Mouse (Mus musculus) retina, postnatal 1 day (tissue): ENCODE data around the gene Tom1l2.

Experiments
- DNase-seq: peaks from one replicate; pipeline ENCODE4 v3.0.0-alpha.2; 2012

Gene Tom1l2

GRCm38 (mm10) chr11:60197998-60198619, 154.6 kb downstream of the Tom1l2 start:
- DNase-seq: no peak

- DNase-seq: no peak
Observed at GRCm38 (mm10) chr11:60196344-60196743, 156.4 kb downstream of the Tom1l2 start.

GRCm38 (mm10) chr11:60195108-60195507, 157.6 kb downstream of the Tom1l2 start:
- peak; percentile 55 for DNase-seq

DNA sequence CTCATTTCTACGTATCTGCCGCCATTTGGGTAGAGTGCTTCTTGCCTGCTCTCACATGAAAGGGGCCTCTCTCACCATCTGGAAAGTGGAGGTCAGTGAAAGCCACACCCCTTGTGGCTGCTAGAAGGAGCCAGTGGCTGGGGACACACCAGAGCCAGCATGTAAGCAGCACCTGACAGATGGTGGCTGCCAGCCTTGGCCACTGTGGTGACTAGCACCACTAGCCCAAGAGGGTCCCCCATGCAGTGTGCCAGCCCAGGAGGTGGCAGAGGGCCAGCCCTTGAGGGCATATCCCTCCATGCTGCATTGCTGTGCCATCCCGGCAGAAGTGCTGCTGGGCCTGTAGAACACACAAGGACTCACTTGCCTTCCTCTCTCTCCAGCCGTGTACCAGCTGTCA, 159.1 kb downstream of the Tom1l2 start:
- DNase-seq: peak; percentile 37

DNA sequence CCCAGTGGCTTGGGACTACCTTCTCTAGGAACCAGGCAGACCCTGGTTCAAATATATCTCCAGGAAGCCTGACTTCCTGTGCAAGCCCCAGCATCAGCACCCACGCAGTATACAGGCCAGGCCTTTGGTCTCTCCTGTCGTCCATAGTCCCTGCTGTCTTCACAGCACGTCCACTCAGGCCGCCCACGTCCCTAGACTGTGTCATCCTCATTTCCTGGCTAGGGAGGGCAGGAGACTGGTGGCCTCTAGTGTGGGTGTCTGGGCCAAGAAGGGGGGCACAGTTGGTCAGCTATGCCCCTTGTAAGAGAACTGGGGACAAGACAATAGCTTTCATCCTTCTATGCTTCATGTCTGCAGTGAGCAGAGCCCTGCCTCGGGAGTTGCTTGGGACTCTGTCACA, 160.2 kb downstream of the Tom1l2 start:
- DNase-seq: no peak

- DNase-seq: no peak
Observed at GRCm38 (mm10) chr11:60190055-60190641, 162.6 kb downstream of the Tom1l2 start.

DNA sequence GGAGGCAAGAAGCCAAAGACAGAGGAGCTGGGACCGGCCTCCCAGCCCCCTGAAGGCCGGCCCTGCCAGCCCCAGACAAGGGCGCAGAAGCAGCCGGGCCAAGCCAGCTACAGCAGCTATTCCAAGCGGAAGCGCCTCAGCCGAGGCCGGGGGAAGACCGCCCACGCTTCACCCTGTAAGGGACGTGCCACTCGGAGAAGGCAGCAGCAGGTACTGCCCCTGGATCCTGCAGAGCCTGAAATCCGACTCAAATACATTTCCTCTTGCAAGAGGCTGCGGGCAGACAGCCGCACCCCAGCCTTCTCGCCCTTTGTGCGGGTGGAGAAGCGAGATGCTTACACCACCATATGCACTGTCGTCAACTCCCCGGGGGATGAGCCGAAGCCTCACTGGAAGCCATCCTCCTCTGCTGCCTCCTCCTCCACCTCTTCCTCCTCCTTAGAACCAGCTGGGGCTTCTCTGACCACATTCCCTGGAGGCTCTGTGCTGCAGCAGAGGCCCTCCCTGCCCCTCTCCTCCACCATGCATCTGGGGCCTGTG, 163.1 kb downstream of the Tom1l2 start:
- DNase-seq: no peak

DNA sequence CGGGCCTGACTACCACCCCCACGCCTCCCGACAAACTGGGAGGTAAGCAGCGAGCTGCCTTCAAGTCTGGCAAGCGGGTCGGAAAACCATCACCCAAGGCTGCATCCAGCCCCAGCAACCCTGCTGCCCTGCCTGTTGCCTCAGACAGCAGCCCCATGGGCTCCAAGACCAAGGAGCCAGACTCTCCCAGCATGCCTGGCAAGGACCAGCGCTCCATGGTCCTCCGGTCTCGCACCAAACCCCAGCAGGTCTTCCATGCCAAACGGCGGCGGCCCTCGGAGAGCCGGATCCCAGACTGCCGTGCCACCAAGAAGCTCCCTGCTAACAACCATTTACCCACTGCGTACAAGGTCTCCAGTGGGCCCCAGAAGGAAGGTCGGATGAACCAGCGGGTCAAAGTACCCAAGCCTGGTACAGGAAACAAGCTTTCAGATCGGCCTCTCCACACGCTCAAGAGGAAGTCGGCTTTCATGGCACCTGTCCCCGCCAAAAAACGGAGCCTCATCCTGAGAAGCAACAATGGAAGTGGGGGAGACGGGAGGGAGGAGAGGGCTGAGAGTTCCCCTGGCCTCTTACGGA, 164.3 kb downstream of the Tom1l2 start:
- DNase-seq: no peak

DNA sequence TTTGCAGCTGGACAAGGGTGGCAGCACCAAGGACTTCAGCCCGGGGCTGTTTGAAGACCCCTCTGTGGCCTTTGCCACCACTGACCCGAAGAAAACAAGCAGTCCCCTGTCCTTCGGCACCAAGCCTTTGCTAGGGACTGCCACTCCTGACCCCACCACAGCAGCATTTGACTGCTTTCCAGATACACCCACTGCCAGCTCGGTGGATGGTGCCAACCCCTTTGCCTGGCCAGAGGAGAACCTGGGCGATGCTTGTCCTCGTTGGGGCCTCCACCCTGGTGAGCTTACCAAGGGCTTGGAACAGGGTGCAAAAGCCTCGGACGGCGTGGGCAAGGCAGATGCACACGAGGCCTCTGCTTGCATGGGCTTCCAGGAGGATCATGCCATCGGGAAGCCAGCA, 165.6 kb downstream of the Tom1l2 start:
- no peak for DNase-seq

GRCm38 (mm10) chr11:60185396-60186231, 167.1 kb downstream of the Tom1l2 start:
- DNase-seq: no peak

DNA sequence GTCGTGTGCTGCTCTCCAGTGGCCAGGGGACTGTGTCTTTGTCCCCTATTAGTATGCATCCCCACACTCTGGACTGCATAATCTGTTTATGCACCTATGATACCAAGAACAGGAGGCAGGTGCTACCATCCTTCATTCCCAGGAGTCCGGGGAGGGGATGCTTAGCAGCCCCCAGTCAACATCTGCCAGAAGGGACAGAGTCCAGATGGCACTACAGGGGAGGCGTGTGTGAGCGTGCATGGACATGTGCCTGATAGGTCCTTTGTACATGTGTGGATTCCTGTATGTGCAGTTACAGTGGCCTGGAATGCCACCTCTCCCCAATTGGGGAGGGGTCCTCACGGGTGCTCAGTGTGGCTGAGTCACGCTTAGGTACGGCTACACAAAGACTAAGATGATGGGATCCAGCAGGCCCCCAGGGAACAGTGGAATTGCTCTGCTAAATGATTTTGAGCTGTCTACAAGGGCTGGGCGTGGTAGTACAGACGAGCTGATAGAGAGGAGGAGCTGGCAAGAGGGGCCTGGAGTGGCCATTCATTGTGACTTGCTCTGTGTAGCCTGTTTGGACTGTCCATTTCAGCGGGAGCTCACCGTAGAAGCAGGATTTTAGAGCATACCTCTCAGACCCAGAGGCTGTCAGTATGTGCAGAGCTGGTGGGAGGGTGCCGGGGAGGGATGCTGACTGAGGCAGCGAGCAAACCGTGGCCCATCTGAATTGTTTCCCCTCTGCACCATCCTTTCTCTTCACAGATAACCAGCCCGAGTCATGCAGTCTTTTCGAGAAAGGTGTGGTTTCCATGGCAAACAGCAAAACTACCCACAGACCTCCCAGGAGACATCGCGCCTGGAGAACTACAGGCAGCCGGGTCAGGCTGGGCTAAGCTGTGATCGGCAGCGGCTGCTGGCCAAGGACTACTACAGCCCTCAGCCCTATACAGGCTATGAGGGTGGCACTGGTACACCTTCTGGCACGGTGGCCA, 168.1 kb downstream of the Tom1l2 start:
- DNase-seq: no peak

DNA sequence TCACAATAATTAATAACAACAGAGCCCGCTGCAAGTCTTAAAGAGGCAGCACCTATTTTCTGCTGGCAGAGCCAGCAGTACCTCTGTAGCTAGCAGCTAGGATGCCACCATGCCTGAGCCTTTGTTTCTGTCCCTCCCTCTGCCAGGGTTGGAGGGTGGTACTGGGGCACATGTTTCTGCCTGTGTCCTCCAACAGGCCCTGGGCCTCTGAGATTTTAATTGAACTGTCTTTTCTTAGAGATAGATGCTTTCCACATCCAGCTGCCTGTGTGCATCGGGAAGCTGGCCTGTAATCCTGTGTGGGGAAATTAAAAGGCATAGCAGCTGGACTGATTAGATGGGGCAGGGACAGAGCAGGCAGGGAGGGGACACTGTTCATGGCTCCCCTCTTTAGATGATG, 170.0 kb downstream of the Tom1l2 start:
- peak; percentile 38 for DNase-seq

DNA sequence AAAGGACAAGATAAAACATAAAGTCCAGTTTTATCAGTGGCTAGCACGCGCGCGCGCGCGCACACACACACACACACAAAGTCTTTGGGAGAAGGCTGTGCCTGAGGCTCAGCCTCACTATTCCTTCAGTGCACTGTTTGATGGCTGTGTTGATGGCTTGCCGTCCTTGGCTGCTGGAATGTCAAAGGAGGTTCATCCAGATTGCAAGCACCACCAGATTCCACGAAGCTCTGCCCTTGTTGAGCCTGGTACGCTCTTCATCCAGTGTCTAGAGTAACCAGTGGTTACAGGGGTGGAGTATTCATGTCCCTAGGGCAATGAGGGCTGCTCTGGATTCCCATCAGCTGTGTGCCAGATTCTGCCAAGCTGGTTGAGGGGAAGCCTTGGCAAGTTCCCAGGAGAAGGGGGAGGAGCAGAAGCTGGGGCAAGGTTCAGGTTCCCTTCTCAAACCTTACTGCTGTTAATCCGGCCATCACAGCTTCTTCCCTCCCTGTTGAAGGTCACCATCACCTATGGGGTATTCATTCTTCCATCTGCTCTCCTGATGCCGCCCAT, 170.5 kb downstream of the Tom1l2 start:
- peak; percentile 80 for DNase-seq

DNA sequence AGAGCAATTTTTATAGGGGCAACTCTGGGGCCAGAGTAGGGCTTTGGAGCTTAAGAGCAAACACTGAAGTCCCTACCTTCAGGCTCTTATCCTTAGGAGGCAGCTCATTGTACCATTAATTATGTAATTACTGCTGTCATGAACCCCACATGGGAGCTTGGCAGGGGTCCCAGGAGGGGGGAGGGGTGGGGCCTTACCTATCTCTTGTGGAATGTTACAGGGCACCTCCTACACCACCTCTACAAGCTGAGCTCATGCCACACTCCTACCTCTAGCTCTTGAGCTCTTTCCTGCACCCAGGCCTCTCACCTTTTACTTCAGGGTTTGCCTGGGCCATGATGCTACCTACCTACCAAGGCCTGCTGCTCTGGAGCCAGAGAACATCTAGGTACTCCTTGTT, 174.2 kb downstream of the Tom1l2 start:
- DNase-seq: no peak

- DNase-seq: no peak
Observed at GRCm38 (mm10) chr11:60178005-60178404, 174.7 kb downstream of the Tom1l2 start.

DNA sequence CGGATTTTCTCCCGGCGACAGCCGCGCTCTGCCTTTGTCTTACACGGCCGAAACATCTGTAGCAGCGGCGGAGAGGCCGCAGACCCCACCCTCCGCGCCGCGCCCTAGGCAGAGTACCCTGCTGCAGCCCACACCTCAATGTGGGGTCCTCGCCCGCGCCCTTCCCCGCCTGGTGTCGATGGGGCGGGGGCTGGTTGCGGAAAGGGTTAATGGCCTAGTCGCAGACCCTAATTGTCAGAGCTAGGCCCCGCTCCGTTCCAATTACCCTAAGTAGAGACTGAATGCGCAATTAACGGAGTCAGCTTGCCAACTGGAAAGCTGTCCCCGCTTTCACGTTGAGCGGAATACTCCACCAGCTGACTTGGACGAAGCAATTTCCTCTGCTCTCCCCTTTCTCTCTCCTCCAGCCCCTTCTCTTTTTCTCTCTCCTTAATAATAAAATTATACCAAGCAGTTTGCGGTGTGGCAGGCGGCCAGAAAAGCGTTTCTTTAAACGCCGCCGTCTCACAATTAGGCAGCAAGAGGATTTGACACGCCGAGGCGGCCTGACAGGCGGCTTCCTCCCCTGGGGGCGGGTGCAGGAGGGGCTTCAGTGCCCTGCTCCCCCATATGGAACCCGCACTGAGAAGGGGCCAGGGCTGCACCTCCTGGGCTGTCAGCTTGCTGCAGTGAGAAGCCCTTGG, 175.6 kb downstream of the Tom1l2 start:
- peak; percentile 92 for DNase-seq
